Comparison of ENCODE assay signal across 16 mouse cellular contexts in the genomic region with DNA sequence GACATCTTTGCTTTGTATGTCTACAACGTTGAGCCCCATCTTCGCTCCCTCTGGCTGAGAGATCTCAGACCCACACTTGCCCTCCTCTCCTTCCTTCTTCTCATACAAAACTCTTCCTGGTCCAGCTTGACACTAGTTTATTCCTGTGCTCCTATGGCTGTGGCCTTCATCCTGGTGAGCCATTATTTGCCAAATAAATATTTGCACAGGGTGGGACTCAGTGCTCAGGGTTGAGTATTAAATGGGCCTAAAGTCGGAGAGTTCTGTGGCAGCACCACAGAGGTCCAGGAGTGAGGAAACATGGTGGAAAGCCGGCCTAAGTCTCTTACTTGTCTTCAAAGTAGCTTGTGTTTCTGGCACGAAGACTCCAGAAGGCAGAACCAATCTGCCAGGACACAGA. TPM values are rescaled to one million over a fixed set of nuclear protein-coding genes. Genes with fewer than 3 reads are reported as not detected.
"Had no signal": no experiment of that assay in that cellular context is flagged by ENCODE, and none has a peak within 500 bp of the region (broad histone marks: within the 10 kb centered on the region; RNA-seq: fewer than 3 reads in every experiment).

No protein-coding gene starts in this region.

- H3K27ac ChIP-seq: hindbrain, embryonic 12.5 days; limb, embryonic 13.5 days; macrophage; midbrain, embryonic 12.5 days had no signal

- H3K4me2 ChIP-seq: hindbrain, embryonic 12.5 days; limb, embryonic 13.5 days; midbrain, embryonic 12.5 days had no signal

- DNase-seq: kidney, adult 8-10 months; kidney, postnatal 25 days; left cerebral cortex, postnatal 4 days; lung, adult 18-20 months; right cerebral cortex, adult 18-20 months; right cerebral cortex, postnatal 25 days; thymus, postnatal 4 days had no signal

- H3K4me1 ChIP-seq: hindbrain, embryonic 12.5 days; limb, embryonic 13.5 days; midbrain, embryonic 12.5 days had no signal

- ATAC-seq: hindbrain, embryonic 16.5 days; inflammation-experienced regulatory T-cells, adult 6 months had no signal

- H3K9ac ChIP-seq: hindbrain, embryonic 12.5 days; limb, embryonic 13.5 days; midbrain, embryonic 12.5 days had no signal

- H3K9me3 ChIP-seq: hindbrain, embryonic 12.5 days; limb, embryonic 13.5 days; megakaryocyte, embryonic 14.5 days; midbrain, embryonic 12.5 days had no signal

- H3K27me3 ChIP-seq: hindbrain, embryonic 12.5 days; midbrain, embryonic 12.5 days had no signal

- H3K36me3 ChIP-seq: hindbrain, embryonic 12.5 days; limb, embryonic 13.5 days; midbrain, embryonic 12.5 days had no signal

- H3K4me3 ChIP-seq: hindbrain, embryonic 12.5 days; limb, embryonic 13.5 days; megakaryocyte, embryonic 14.5 days; midbrain, embryonic 12.5 days had no signal

RNA-seq across cellular contexts. Expression of a gene that starts 34.5 kb away (rescaled TPM):
- polyA plus RNA-seq: hindbrain, embryonic 16.5 days; macrophage; midbrain, embryonic 12.5 days; midbrain, postnatal 0 days; neural tube, embryonic 14.5 days had no signal

RNA-seq across cellular contexts. Expression of a gene that starts 36.6 kb away (rescaled TPM):
- polyA plus RNA-seq: inflammation-experienced regulatory T-cells, adult 6 months; macrophage had no signal
